Mouse (Mus musculus): ENCODE data around the gene Nf2. TPM values are rescaled to one million over a fixed set of nuclear protein-coding genes. Genes with fewer than 3 reads are reported as not detected.

Gene Nf2
- polyA plus RNA-seq, 1 experiment from 2014 or later, result 40.5 TPM

DNA sequence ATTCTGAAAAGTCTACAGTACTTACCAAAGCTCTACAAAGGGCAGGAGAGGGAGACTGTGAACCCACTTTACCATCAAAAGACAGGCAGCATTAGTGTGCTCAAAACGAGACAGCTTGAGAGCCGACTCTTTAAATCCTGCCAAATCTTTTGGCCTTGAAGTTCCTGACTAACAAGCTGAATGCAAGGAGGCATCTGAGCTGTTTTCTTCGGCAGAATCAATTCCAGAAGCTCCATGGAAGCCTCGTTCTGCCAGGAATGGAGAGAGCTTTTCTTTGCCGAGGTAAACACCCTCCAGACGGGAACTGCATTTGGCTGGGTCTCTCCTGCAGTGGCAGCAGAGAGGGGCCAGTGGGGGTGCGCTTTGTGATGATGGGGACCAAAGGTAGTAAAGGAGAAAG is 80.0 kb downstream of the Nf2 start:
- no peak for DNase-seq (ENCODE audit: low spot score)
- no peak overlapping the region for H3K27ac ChIP-seq (replicated peaks; ENCODE audit: low read depth, low read length)
- no peaks in the 10 kb centered on the region for H3K9me3 ChIP-seq (ENCODE audit: control insufficient read depth, low read length)
- no peak overlapping the region for H3K4me3 ChIP-seq (ENCODE audit: low read depth, low read length)
- H3K4me2 ChIP-seq (ENCODE audit: low read depth, low read length), result no peak overlapping the region
- ATAC-seq (ENCODE audit: low read depth), result no peak
- WGBS, result 65% methylated on average over 7 of the region's 7 CpGs
- H3K27me3 ChIP-seq (replicated peaks; ENCODE audit: control insufficient read depth, insufficient read depth, low read length), result no peaks in the 10 kb centered on the region
- peaks cover 40% of the 10 kb centered on the region for H3K36me3 ChIP-seq (ENCODE audit: control insufficient read depth, insufficient read depth, low read length)
- H3K9ac ChIP-seq (ENCODE audit: low read depth, low read length), result no peak overlapping the region
- H3K4me1 ChIP-seq (ENCODE audit: control insufficient read depth, insufficient read depth, low read length), result no peaks in the 10 kb centered on the region

- DNase-seq (ENCODE audit: low spot score) (no peak), ATAC-seq (ENCODE audit: low read depth) (no peak)
- WGBS, result 84% methylated on average over 4 of the region's 4 CpGs
These were observed 80.9 kb downstream of the Nf2 start for GRCm38 (mm10) chr11:4768399-4768798.

GRCm38 (mm10) chr11:4764476-4764875 is 84.9 kb downstream of the Nf2 start:
- H3K27me3 ChIP-seq (replicated peaks; ENCODE audit: control insufficient read depth, insufficient read depth, low read length), result peaks cover 13% of the 10 kb centered on the region; the same call in 1 of the 2 replicates
- H3K4me2 ChIP-seq (ENCODE audit: low read depth, low read length), result no peak overlapping the region
- no peaks in the 10 kb centered on the region for H3K4me1 ChIP-seq (ENCODE audit: control insufficient read depth, insufficient read depth, low read length)
- no peak overlapping the region for H3K27ac ChIP-seq (replicated peaks; ENCODE audit: low read depth, low read length)
- ATAC-seq (ENCODE audit: low read depth), result no peak
- 54% methylated on average over 5 of the region's 5 CpGs for WGBS
- DNase-seq (ENCODE audit: low spot score), result no peak
- H3K9me3 ChIP-seq (ENCODE audit: control insufficient read depth, low read length), result no peaks in the 10 kb centered on the region
- no peak overlapping the region for H3K4me3 ChIP-seq (ENCODE audit: low read depth, low read length)
- H3K36me3 ChIP-seq (ENCODE audit: control insufficient read depth, insufficient read depth, low read length), result peaks cover 19% of the 10 kb centered on the region; the same call in 1 of the 2 replicates
- H3K9ac ChIP-seq (ENCODE audit: low read depth, low read length), result no peak overlapping the region

More at GRCm38 (mm10) chr11:4768399-4768798, 80.9 kb downstream of the Nf2 start:
- no peaks in the 10 kb centered on the region for H3K4me1 ChIP-seq (ENCODE audit: control insufficient read depth, insufficient read depth, low read length)
- no peak overlapping the region for H3K4me3 ChIP-seq (ENCODE audit: low read depth, low read length)
- no peak overlapping the region for H3K9ac ChIP-seq (ENCODE audit: low read depth, low read length)
- H3K9me3 ChIP-seq (ENCODE audit: control insufficient read depth, low read length), result no peaks in the 10 kb centered on the region
- H3K27me3 ChIP-seq (replicated peaks; ENCODE audit: control insufficient read depth, insufficient read depth, low read length), result no peaks in the 10 kb centered on the region
- no peak overlapping the region for H3K4me2 ChIP-seq (ENCODE audit: low read depth, low read length)
- peaks cover 40% of the 10 kb centered on the region for H3K36me3 ChIP-seq (ENCODE audit: control insufficient read depth, insufficient read depth, low read length)
- H3K27ac ChIP-seq (replicated peaks; ENCODE audit: low read depth, low read length), result no peak overlapping the region

DNA sequence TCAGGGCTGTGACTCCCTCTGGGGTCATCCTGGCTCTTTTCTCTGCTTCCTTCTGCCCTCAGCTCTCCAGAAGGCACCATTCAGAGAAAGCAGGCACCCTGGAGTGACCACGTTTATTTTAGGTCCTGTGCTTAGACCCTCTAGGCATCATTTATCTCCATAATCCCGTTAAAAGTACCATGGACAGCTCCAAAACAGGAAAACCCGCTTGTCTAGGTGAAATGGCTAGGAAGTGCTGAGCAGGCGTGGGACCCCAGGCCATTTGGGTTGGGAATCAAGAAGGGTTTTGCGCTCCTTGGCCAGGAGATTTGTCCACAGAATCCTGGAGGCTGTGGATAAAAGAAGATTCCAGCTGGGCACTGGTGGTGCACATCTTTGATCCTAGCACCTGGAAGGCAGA is 85.7 kb downstream of the Nf2 start:
- H3K27ac ChIP-seq (replicated peaks; ENCODE audit: low read depth, low read length), result no peak overlapping the region
- WGBS, result 16% methylated on average over 5 of the region's 5 CpGs
- DNase-seq (ENCODE audit: low spot score) (peak; percentile 55), ATAC-seq (ENCODE audit: low read depth) (no peak)
- no peaks in the 10 kb centered on the region for H3K4me1 ChIP-seq (ENCODE audit: control insufficient read depth, insufficient read depth, low read length)
- H3K27me3 ChIP-seq (replicated peaks; ENCODE audit: control insufficient read depth, insufficient read depth, low read length), result peaks cover 13% of the 10 kb centered on the region; the same call in 1 of the 2 replicates
- peaks cover 12% of the 10 kb centered on the region; the same call in 1 of the 2 replicates for H3K36me3 ChIP-seq (ENCODE audit: control insufficient read depth, insufficient read depth, low read length)
- H3K4me2 ChIP-seq (ENCODE audit: low read depth, low read length), result no peak overlapping the region
- no peak overlapping the region for H3K4me3 ChIP-seq (ENCODE audit: low read depth, low read length)
- H3K9me3 ChIP-seq (ENCODE audit: control insufficient read depth, low read length), result no peaks in the 10 kb centered on the region
- no peak overlapping the region for H3K9ac ChIP-seq (ENCODE audit: low read depth, low read length)

DNA sequence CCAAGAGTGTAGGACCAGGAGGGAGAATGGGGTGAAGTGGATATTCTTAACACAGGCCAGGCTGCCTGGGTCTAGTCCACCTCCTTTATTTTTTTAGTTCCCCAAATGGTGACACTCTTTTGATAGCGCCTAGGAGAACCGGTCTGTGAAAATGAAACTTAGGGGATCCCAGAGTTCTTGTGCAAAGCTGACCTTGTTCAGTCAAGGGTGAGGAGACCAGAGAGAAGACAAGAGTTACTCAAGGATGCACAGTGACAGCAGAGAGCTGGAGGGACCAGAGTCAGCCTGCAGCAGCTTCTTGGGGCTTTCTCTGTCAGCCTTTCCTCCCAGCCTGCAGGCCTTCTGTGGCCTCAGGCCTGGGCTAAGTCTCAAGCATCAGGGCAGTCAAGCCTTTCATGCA is 86.8 kb downstream of the Nf2 start:
- 12% methylated on average over 2 of the region's 2 CpGs for WGBS
- H3K36me3 ChIP-seq (ENCODE audit: control insufficient read depth, insufficient read depth, low read length), result peaks cover 5% of the 10 kb centered on the region; the same call in 1 of the 2 replicates
- ATAC-seq (ENCODE audit: low read depth), result no peak
- peaks cover 13% of the 10 kb centered on the region; the same call in 1 of the 2 replicates for H3K27me3 ChIP-seq (replicated peaks; ENCODE audit: control insufficient read depth, insufficient read depth, low read length)
- H3K4me3 ChIP-seq (ENCODE audit: low read depth, low read length), result no peak overlapping the region
- no peak overlapping the region for H3K4me2 ChIP-seq (ENCODE audit: low read depth, low read length)
- no peaks in the 10 kb centered on the region for H3K4me1 ChIP-seq (ENCODE audit: control insufficient read depth, insufficient read depth, low read length)
- no peak overlapping the region for H3K9ac ChIP-seq (ENCODE audit: low read depth, low read length)
- no peak overlapping the region for H3K27ac ChIP-seq (replicated peaks; ENCODE audit: low read depth, low read length)
- H3K9me3 ChIP-seq (ENCODE audit: control insufficient read depth, low read length), result no peaks in the 10 kb centered on the region
- DNase-seq (ENCODE audit: low spot score), result no peak

- no peaks in the 10 kb centered on the region for H3K4me1 ChIP-seq (ENCODE audit: control insufficient read depth, insufficient read depth, low read length)
- ATAC-seq (ENCODE audit: low read depth), result no peak
- H3K4me2 ChIP-seq (ENCODE audit: low read depth, low read length), result no peak overlapping the region
- H3K36me3 ChIP-seq (ENCODE audit: control insufficient read depth, insufficient read depth, low read length), result peaks cover 4% of the 10 kb centered on the region; the same call in 1 of the 2 replicates
- no peak for DNase-seq (ENCODE audit: low spot score)
- H3K27ac ChIP-seq (replicated peaks; ENCODE audit: low read depth, low read length), result no peak overlapping the region
- no peaks in the 10 kb centered on the region for H3K9me3 ChIP-seq (ENCODE audit: control insufficient read depth, low read length)
- H3K4me3 ChIP-seq (ENCODE audit: low read depth, low read length), result no peak overlapping the region
- 11% methylated on average over 6 of the region's 6 CpGs for WGBS
- H3K27me3 ChIP-seq (replicated peaks; ENCODE audit: control insufficient read depth, insufficient read depth, low read length), result peaks cover 13% of the 10 kb centered on the region; the same call in 1 of the 2 replicates
- H3K9ac ChIP-seq (ENCODE audit: low read depth, low read length), result no peak overlapping the region
These were observed 87.3 kb downstream of the Nf2 start for GRCm38 (mm10) chr11:4761991-4762390.

GRCm38 (mm10) chr11:4760438-4760837 is 88.9 kb downstream of the Nf2 start:
- ATAC-seq (ENCODE audit: low read depth) (no peak), DNase-seq (ENCODE audit: low spot score) (no peak)
- no peak overlapping the region for H3K4me2 ChIP-seq (ENCODE audit: low read depth, low read length)
- H3K27me3 ChIP-seq (replicated peaks; ENCODE audit: control insufficient read depth, insufficient read depth, low read length), result peaks cover 13% of the 10 kb centered on the region; the same call in 1 of the 2 replicates
- H3K36me3 ChIP-seq (ENCODE audit: control insufficient read depth, insufficient read depth, low read length), result no peaks in the 10 kb centered on the region
- WGBS, result 28% methylated on average over 4 of the region's 4 CpGs
- no peak overlapping the region for H3K27ac ChIP-seq (replicated peaks; ENCODE audit: low read depth, low read length)
- H3K4me1 ChIP-seq (ENCODE audit: control insufficient read depth, insufficient read depth, low read length), result no peaks in the 10 kb centered on the region
- no peak overlapping the region for H3K9ac ChIP-seq (ENCODE audit: low read depth, low read length)
- no peaks in the 10 kb centered on the region for H3K9me3 ChIP-seq (ENCODE audit: control insufficient read depth, low read length)
- no peak overlapping the region for H3K4me3 ChIP-seq (ENCODE audit: low read depth, low read length)

DNA sequence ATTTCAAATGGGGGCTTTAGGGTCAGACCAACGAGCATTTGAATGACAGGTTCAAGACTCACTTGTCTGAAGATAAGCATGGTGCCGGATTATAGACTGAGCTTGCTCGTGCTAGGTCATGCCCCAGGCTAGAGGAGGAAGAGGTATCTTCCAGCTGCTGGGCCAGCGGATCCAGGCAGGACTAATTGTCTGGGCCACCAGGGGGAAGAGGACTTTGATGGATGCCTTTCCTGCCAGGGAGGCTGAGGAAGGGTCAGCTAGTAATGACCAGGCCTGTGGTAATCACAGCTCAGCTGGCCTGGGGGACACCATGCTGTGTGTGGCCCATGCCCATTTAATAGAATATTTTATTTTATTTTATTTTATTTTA is 91.6 kb downstream of the Nf2 start:
- no peak overlapping the region for H3K4me2 ChIP-seq (ENCODE audit: low read depth, low read length)
- no peak overlapping the region for H3K27ac ChIP-seq (replicated peaks; ENCODE audit: low read depth, low read length)
- DNase-seq (ENCODE audit: low spot score) (no peak), ATAC-seq (ENCODE audit: low read depth) (no peak)
- WGBS, result 35% methylated on average over 4 of the region's 4 CpGs
- H3K9ac ChIP-seq (ENCODE audit: low read depth, low read length), result no peak overlapping the region
- H3K27me3 ChIP-seq (replicated peaks; ENCODE audit: control insufficient read depth, insufficient read depth, low read length), result peaks cover 9% of the 10 kb centered on the region; the same call in 1 of the 2 replicates
- peaks cover 5% of the 10 kb centered on the region; the same call in 1 of the 2 replicates for H3K9me3 ChIP-seq (ENCODE audit: control insufficient read depth, low read length)
- H3K4me3 ChIP-seq (ENCODE audit: low read depth, low read length), result no peak overlapping the region
- H3K36me3 ChIP-seq (ENCODE audit: control insufficient read depth, insufficient read depth, low read length), result no peaks in the 10 kb centered on the region
- H3K4me1 ChIP-seq (ENCODE audit: control insufficient read depth, insufficient read depth, low read length), result no peaks in the 10 kb centered on the region

All from embryonic facial prominence, embryonic 14.5 days (tissue).